Mouse (Mus musculus) kidney, embryonic 16.5 days (tissue): ENCODE measurements around the gene Zfp385c. TPM values are rescaled to one million over a fixed set of nuclear protein-coding genes. Genes with fewer than 3 reads are reported as not detected.

ENCODE experiments used
- ATAC-seq: fragments of 200-750 bp; cut with Nextera tagmentation; 2 replicates; pipeline ENCODE4 v1.8.0; 2017; ENCODE audit warnings: moderate TSS enrichment; ENCODE audit not compliant: low FRiP score, low TSS enrichment
- H3K27ac ChIP-seq: fragments of 300-500 bp; sonication (generic); 2 replicates; pipeline ENCODE4 v1.5.1; 2014; ENCODE audit warnings: low read length
- H3K27me3 ChIP-seq: fragments of 300-500 bp; sonication (generic); 2 replicates; pipeline ENCODE4 v1.6.1; 2014; ENCODE audit warnings: low read length, control low read depth, mixed read lengths; ENCODE audit not compliant: insufficient read depth
- H3K36me3 ChIP-seq: fragments of 300-500 bp; sonication (generic); 2 replicates; pipeline ENCODE4 v1.6.1; 2014; ENCODE audit warnings: low read length, control low read depth, mixed read lengths; ENCODE audit not compliant: insufficient read depth
- H3K4me1 ChIP-seq: fragments of 300-500 bp; sonication (generic); 2 replicates; pipeline ENCODE4 v1.6.1; 2014; ENCODE audit warnings: low read length, control low read depth, mixed read lengths; ENCODE audit not compliant: insufficient read depth
- H3K4me2 ChIP-seq: fragments of 300-500 bp; sonication (generic); replicated peaks from 2 replicates; pipeline ENCODE4 v1.6.1; 2014; ENCODE audit warnings: low read depth, low read length
- H3K4me3 ChIP-seq: fragments of 300-500 bp; sonication (generic); 2 replicates; pipeline ENCODE4 v1.5.1; 2014; ENCODE audit warnings: mild to moderate bottlenecking, low read length
- H3K9ac ChIP-seq: fragments of 300-500 bp; sonication (generic); replicated peaks from 2 replicates; pipeline ENCODE4 v1.6.1; 2014; ENCODE audit warnings: low read length
- H3K9me3 ChIP-seq: fragments of 300-500 bp; sonication (generic); 2 replicates; pipeline ENCODE4 v1.6.1; 2016; ENCODE audit warnings: low read length, control low read depth
- WGBS: fragments of 180-500 bp; shearing (Covaris S2); extraction: QIAGEN DNeasy Blood & Tissue Kit; methylation state at CpG from one replicate; pipeline ENCODE4 v1.1.7; 2014; 5-methylcytosine and 5-hydroxymethylcytosine counted together
- polyA plus RNA-seq: library from polyadenylated mRNA; unstranded; fragments of >200 nt; fragmentation: Nextera tagmentation; extraction: Ambion mirVana; gene quantifications from 2 replicates; pipeline ENCODE4 v1.2.1, GENCODE M21; 2015

The Zfp385c gene
- polyA plus RNA-seq, 1 experiment from 2014 or later = 0.32 TPM

GRCm38 (mm10) chr11:100730477-100731205 lies 38.4 kb upstream of the Zfp385c start:
- H3K4me2 ChIP-seq = no peak overlapping the region
- 81% methylated on average over 6 of the region's 6 CpGs for WGBS
- no peak overlapping the region for H3K9ac ChIP-seq
- 0 out of 2 replicates have a peak, but pooled peaks cover 2% of the 10 kb centered on the region for H3K4me1 ChIP-seq
- H3K27ac ChIP-seq = no peak overlapping the region
- H3K27me3 ChIP-seq = no peaks in the 10 kb centered on the region
- ATAC-seq = peak; percentile 35; the same call in 1 of the 2 replicates
- H3K9me3 ChIP-seq = no peaks in the 10 kb centered on the region
- no peak overlapping the region for H3K4me3 ChIP-seq
- 0 out of 2 replicates have a peak, but pooled peaks cover 4% of the 10 kb centered on the region for H3K36me3 ChIP-seq

- 77% methylated on average over 4 of the region's 4 CpGs for WGBS
- H3K4me2 ChIP-seq = no peak overlapping the region
- no peak for ATAC-seq
- H3K27me3 ChIP-seq = no peaks in the 10 kb centered on the region
- no peaks in the 10 kb centered on the region for H3K9me3 ChIP-seq
- H3K27ac ChIP-seq = no peak overlapping the region
- no peak overlapping the region for H3K4me3 ChIP-seq
- peaks cover 6% of the 10 kb centered on the region; the same call in 1 of the 2 replicates for H3K4me1 ChIP-seq
- no peak overlapping the region for H3K9ac ChIP-seq
- H3K36me3 ChIP-seq = 0 out of 2 replicates have a peak, but pooled peaks cover 4% of the 10 kb centered on the region
Measured at GRCm38 (mm10) chr11:100729976-100730375, 37.7 kb upstream of the Zfp385c start.

GRCm38 (mm10) chr11:100728601-100729000 lies 36.3 kb upstream of the Zfp385c start:
- H3K4me1 ChIP-seq = peaks cover 11% of the 10 kb centered on the region; the same call in 1 of the 2 replicates
- H3K27ac ChIP-seq = no peak overlapping the region
- H3K9me3 ChIP-seq = no peaks in the 10 kb centered on the region
- no peaks in the 10 kb centered on the region for H3K27me3 ChIP-seq
- H3K36me3 ChIP-seq = 0 out of 2 replicates have a peak, but pooled peaks cover 4% of the 10 kb centered on the region
- no peak for ATAC-seq
- WGBS = 83% methylated on average over 6 of the region's 6 CpGs
- no peak overlapping the region for H3K9ac ChIP-seq
- no peak overlapping the region for H3K4me3 ChIP-seq
- no peak overlapping the region for H3K4me2 ChIP-seq

GRCm38 (mm10) chr11:100727201-100727600 lies 34.9 kb upstream of the Zfp385c start:
- H3K9me3 ChIP-seq = no peaks in the 10 kb centered on the region
- 93% methylated on average over 3 of the region's 3 CpGs for WGBS
- no peak overlapping the region for H3K27ac ChIP-seq
- H3K4me1 ChIP-seq = peaks cover 21% of the 10 kb centered on the region
- no peak for ATAC-seq
- H3K9ac ChIP-seq = no peak overlapping the region
- H3K4me3 ChIP-seq = no peak overlapping the region
- H3K4me2 ChIP-seq = no peak overlapping the region
- H3K36me3 ChIP-seq = 0 out of 2 replicates have a peak, but pooled peaks cover 4% of the 10 kb centered on the region
- no peaks in the 10 kb centered on the region for H3K27me3 ChIP-seq

- H3K9ac ChIP-seq = no peak overlapping the region; the same call in 1 of the 2 replicates
- ATAC-seq = no peak
- H3K4me2 ChIP-seq = no peak overlapping the region
Measured at GRCm38 (mm10) chr11:100724919-100725512, 32.8 kb upstream of the Zfp385c start.

GRCm38 (mm10) chr11:100722493-100723028 lies 30.3 kb upstream of the Zfp385c start:
- no peak for ATAC-seq
- no peaks in the 10 kb centered on the region for H3K27me3 ChIP-seq

More at GRCm38 (mm10) chr11:100724919-100725512, 32.8 kb upstream of the Zfp385c start:
- H3K27me3 ChIP-seq = no peaks in the 10 kb centered on the region
- H3K27ac ChIP-seq = peak overlapping the region; percentile 68
- H3K4me3 ChIP-seq = no peak overlapping the region
- 36% methylated on average over 5 of the region's 5 CpGs for WGBS
- H3K36me3 ChIP-seq = 0 out of 2 replicates have a peak, but pooled peaks cover 4% of the 10 kb centered on the region
- peaks cover 32% of the 10 kb centered on the region for H3K4me1 ChIP-seq
- H3K9me3 ChIP-seq = no peaks in the 10 kb centered on the region

GRCm38 (mm10) chr11:100721776-100722492 lies 29.7 kb upstream of the Zfp385c start:
- Histone ChIP-seq H3K36me3 (peaks cover 23% of the 10 kb centered on the region), H3K4me3 (no peak overlapping the region), H3K9ac (no peak overlapping the region), H3K27me3 (no peaks in the 10 kb centered on the region), H3K4me2 (no peak overlapping the region; the same call in 1 of the 2 replicates), H3K27ac (peak overlapping the region; percentile 69), H3K9me3 (no peaks in the 10 kb centered on the region), H3K4me1 (peaks cover 35% of the 10 kb centered on the region)
- no peak for ATAC-seq
- WGBS = 77% methylated on average over 8 of the region's 8 CpGs

More at GRCm38 (mm10) chr11:100722493-100723028, 30.3 kb upstream of the Zfp385c start:
- H3K9ac ChIP-seq = no peak overlapping the region
- peaks cover 18% of the 10 kb centered on the region for H3K36me3 ChIP-seq
- peak overlapping the region; percentile 69 for H3K27ac ChIP-seq
- no peak overlapping the region for H3K4me3 ChIP-seq
- H3K9me3 ChIP-seq = no peaks in the 10 kb centered on the region
- WGBS = 30% methylated on average over 2 of the region's 2 CpGs
- no peak overlapping the region for H3K4me2 ChIP-seq
- H3K4me1 ChIP-seq = peaks cover 35% of the 10 kb centered on the region

GRCm38 (mm10) chr11:100721254-100721653 lies 29.0 kb upstream of the Zfp385c start:
- peak overlapping the region; percentile 69 for H3K27ac ChIP-seq
- no peaks in the 10 kb centered on the region for H3K27me3 ChIP-seq
- ATAC-seq = no peak
- H3K4me2 ChIP-seq = no peak overlapping the region
- 64% methylated on average over 4 of the region's 4 CpGs for WGBS
- H3K36me3 ChIP-seq = peaks cover 28% of the 10 kb centered on the region
- no peak overlapping the region for H3K9ac ChIP-seq
- no peak overlapping the region for H3K4me3 ChIP-seq
- no peaks in the 10 kb centered on the region for H3K9me3 ChIP-seq
- peaks cover 35% of the 10 kb centered on the region for H3K4me1 ChIP-seq

- H3K36me3 ChIP-seq = peaks cover 35% of the 10 kb centered on the region
- H3K9me3 ChIP-seq = no peaks in the 10 kb centered on the region
- no peak overlapping the region for H3K9ac ChIP-seq
- no peaks in the 10 kb centered on the region for H3K27me3 ChIP-seq
- H3K4me1 ChIP-seq = peaks cover 33% of the 10 kb centered on the region
- WGBS = 76% methylated on average over 5 of the region's 5 CpGs
- no peak overlapping the region for H3K4me3 ChIP-seq
- H3K27ac ChIP-seq = peak overlapping the region; percentile 69; the same call in 1 of the 2 replicates
- no peak overlapping the region for H3K4me2 ChIP-seq
- no peak for ATAC-seq
Measured at GRCm38 (mm10) chr11:100720345-100720744, 28.1 kb upstream of the Zfp385c start.
